Mouse (Mus musculus) kidney, adult 9 months (tissue): ENCODE data around the gene She.
A peak's percentile ranks its signal among the peaks of the same experiment; 100 is the strongest.

Experiments used
- DNase-seq: peaks from one replicate; pipeline ENCODE4 v3.0.0; 2022

She gene

DNA sequence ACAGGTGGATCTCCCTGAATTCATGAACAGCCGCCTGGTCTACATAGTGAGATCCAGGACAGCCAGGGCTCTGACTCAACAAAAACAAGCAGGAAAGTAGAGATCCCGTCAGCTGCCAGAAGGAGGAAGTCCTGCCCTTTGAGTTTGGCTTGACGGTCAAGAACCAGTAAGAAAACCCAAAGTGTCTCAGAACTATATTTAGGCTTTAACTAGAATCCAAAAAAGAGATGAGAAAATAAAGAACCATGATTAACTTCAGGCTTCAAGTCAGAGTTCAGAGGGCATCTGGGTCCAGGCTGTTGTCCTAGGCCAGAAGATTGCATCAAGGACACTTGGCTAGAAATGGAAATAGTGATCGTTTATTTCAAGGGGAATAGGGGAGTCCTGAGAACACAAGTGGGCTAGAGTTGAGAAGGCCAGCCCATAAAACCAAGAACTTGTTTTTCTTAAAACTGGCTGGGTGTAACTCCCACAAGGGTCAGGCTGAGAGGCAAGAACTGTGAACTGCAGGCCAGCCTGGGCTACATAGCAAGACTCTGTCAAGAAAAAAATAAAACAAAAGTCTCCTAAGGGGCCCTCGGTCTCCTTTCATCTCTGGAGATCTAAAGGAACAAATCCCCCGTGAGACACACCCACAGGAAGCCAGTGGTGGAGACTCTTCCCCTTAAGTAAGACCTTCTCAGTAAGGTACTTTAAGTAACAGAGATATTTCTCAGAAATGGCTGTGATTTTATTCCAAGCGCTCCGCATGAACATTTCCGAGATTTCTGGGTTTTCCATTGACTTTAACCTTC lies 32.7 kb downstream of the She start:
- DNase-seq, result peak; percentile 66

- DNase-seq, result no peak
Measured at GRCm38 (mm10) chr3:89865020-89865419, 33.9 kb downstream of the She start.

- no peak for DNase-seq
Measured at GRCm38 (mm10) chr3:89865764-89866163, 34.6 kb downstream of the She start.

GRCm38 (mm10) chr3:89867651-89868050 lies 36.5 kb downstream of the She start:
- DNase-seq, result no peak

- DNase-seq, result no peak
Measured at GRCm38 (mm10) chr3:89868357-89868756, 37.2 kb downstream of the She start.

GRCm38 (mm10) chr3:89868956-89869355 lies 37.8 kb downstream of the She start:
- DNase-seq, result no peak

DNA sequence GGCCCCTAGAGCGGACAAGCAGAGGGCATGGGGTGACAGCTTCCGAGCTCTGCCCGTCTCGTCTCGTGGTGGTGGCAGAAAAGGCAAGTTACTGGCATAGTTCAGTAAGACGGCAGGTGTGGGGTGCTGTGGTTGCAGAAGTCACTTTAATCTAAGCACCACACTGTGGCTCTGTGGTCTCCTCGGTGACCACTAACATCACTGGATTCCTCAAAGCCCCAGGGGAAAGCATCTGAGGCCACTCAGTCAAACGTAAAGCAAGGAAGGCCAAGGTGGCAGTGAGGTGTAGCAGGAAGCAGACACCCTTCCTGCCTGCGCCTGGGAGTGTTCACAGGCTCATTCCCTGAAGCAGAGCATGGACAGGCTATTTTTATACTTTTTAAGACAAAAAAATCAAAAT lies 38.4 kb downstream of the She start:
- DNase-seq, result peak; percentile 39

DNA sequence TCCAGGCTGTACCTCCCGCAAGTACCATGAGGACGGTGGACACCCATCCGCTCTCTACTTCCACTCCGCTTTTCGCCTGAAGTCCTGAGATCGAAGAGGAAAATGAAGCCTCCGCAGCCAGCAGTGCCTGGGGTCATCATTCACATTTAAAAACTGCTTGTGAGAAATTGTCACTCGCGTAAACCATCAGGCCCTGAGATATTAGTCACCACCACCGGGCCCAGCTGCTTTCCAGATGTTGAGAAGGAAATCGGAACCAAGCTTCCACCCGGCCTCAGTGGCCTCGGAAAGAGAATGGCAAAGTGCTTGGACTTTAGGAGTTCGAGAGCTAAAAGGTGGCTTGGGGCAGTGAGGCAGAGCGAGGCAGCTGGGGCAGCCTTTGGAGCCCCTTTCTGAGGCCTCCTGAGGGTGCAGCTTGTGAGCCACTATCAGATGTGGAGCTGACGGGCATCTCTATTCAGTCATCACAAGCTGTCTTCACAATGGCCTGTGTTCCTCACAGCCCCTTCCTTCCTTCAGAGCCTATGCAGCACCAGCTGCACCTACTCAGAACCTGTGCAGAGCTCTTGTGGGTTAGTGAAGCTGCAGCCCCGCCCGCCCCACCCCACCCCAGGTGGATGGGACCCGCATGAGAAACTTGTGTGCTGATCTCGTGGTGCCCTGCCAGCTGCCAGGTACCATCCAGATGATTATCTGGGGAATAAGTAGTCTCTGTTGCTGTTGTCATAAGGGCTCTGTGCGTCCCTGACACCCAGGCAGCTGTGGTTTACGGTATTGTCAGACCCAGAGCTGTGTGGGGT lies 39.5 kb downstream of the She start:
- no peak for DNase-seq

GRCm38 (mm10) chr3:89871339-89871914 lies 40.3 kb downstream of the She start:
- DNase-seq, result no peak

DNA sequence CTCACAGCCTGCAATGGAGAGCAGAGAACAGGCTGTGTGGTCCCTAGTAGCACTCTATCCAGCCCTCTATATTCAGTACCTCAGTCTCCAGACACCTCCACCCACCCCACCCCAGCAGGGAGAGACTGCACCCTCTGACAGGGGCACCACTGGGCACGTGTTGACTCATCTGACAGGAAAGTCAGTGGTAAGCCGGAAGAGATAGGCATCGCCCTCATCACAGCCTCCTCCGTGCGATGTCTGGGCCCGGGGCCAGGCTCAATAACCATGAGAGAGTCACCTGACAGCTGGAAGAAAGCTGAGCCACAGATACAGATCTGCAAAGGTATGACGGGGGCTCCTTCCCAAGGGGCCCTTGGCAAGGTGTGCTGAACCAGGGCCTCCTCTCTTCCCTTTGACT lies 41.0 kb downstream of the She start:
- no peak for DNase-seq

DNA sequence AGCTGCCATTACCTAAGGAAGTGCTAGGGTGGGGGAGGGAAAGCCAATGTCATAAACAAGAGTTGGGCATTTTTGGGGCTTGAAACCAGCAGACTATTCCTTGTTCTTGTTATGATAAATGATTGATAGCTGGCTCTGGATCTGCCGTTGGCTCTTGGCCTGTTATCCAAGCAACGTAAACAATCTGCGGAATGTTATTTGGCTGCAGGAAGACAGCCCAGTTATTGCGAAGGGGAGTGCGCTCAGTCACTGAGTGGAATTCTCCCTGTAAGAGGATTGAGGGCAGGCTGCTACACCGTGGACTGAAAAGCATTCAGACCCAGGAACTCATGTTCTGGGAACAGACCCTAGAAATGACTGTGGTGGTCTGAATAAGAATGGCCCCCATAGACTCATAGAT lies 41.5 kb downstream of the She start:
- DNase-seq, result no peak

GRCm38 (mm10) chr3:89874076-89874475 lies 42.9 kb downstream of the She start:
- no peak for DNase-seq

GRCm38 (mm10) chr3:89875021-89875420 lies 43.9 kb downstream of the She start:
- no peak for DNase-seq

DNA sequence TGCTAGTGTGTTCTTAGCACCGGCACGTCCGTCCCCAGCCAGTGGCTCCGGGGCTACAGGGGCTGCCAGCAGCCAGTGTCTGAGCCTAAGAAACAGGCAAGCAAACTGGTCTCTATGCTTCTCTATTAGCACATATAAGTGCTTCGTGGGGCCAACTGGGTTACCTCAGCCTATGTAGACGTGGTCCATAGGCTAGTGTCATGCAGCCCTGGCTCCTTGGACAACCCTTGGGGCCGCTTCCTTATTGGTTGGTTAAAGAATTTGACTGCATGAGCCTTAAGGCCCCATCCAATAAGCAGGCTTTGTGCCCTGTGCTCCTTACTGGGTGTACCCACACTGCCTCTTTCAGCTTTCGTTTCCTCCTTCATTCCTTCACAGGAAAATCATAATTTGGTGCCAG lies 44.6 kb downstream of the She start:
- no peak for DNase-seq

GRCm38 (mm10) chr3:89876469-89876868 lies 45.3 kb downstream of the She start:
- no peak for DNase-seq

GRCm38 (mm10) chr3:89877129-89877528 lies 46.0 kb downstream of the She start:
- no peak for DNase-seq

- no peak for DNase-seq
Measured at GRCm38 (mm10) chr3:89878456-89878855, 47.3 kb downstream of the She start.

GRCm38 (mm10) chr3:89879326-89879725 lies 48.2 kb downstream of the She start:
- DNase-seq, result no peak

DNA sequence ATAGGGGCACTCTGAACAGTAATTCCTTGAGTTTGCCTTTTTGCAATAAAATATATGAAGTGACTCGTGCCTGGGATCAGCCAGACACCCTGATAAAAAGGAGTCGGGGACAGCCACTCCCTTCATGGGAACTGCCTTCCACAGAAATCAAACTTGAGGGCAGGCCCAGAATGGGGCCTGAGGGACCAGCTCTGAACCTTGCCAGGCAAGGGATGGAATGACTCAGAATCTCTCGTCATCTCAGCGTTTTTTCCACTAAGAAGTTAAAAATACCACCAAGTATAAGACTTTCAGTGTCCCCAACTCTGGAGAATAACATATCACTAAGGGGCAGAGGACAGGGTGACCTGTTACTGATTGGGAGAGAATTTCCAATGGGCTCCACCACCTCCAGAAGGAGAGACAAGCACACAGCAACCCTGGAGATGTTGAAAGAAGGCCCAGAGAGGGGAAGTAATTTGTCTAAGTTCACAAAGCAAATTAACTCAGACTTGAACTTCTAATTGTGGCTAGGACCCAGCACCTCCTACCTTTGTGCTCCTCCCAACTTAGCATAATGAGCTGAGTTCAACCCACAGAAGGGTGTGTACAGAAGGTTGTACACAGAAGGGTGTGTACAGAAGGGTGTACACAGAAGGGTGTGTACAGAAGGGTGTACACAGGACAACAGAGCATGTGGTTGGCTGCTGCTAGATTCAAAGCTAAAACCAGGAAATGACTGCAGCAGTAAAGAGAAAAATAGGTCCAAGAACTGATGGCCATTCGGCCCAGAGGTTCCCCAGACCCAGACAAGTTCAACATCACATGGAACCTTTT lies 49.1 kb downstream of the She start:
- DNase-seq, result no peak

GRCm38 (mm10) chr3:89882556-89883181 lies 51.5 kb downstream of the She start:
- no peak for DNase-seq

DNA sequence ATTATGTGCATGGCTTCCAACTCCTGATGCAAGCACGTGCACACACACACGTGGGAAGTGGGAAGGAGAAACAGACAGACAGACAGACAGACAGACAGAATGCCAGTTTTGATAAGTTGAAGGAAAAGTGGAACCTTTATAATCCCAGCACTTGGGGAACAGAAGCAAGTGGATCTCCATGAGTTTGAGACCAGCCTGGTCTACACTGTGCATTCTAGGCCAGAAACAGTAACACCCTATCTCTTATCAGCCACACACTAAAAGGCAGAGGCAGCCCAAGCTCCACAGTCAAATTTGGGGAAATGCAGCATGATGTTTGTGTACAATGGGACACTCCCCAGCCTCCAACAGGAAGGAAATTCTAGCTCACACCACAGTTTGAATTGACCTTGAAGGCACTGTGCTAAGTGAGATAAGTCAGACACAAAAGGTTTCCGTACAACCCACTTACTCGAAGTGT lies 52.4 kb downstream of the She start:
- no peak for DNase-seq

DNA sequence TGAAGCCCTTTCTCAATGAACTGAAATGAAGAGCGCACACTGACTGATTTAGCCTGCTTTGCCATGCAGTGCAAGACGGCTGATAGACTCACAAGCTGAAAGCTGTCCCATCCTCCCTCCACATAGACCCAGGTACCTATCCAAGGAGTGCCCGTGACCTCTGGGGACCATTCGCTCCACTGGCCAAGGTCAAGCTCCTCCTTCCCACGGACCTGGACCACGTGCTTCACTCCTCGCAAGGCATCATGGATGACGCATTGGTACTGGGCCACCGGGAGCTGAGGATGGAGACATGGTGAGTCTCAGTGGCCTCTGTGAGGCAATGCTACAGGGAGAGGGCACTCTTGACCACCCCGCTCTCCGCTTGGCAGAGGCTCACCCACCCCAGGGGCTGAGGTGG lies 54.6 kb downstream of the She start:
- no peak for DNase-seq
